Mouse (Mus musculus) hindbrain, embryonic 16.5 days (tissue): Measurements from ENCODE around the gene Megf9. TPM values are rescaled to one million over a fixed set of nuclear protein-coding genes. Genes with fewer than 3 reads are reported as not detected.

Source experiments
- ATAC-seq: fragments of 200-750 bp; cut with Nextera tagmentation; 2 replicates; pipeline ENCODE4 v1.8.0; 2017; ENCODE audit warnings: moderate TSS enrichment, moderate library complexity
- H3K27ac ChIP-seq: fragments of 300-500 bp; sonication (generic); 2 replicates; pipeline ENCODE4 v1.5.1; 2014; ENCODE audit warnings: low read depth, mild to moderate bottlenecking, control low read depth, low read length, moderate library complexity
- H3K27me3 ChIP-seq: fragments of 300-500 bp; sonication (generic); replicated peaks from 2 replicates; pipeline ENCODE4 v1.6.1; 2014; ENCODE audit warnings: low read length; ENCODE audit not compliant: control insufficient read depth, insufficient read depth
- H3K36me3 ChIP-seq: fragments of 300-500 bp; sonication (generic); 2 replicates; pipeline ENCODE4 v1.6.1; 2014; ENCODE audit warnings: mild to moderate bottlenecking, low read length, moderate library complexity, mixed read lengths; ENCODE audit not compliant: control insufficient read depth, insufficient read depth
- H3K4me1 ChIP-seq: fragments of 300-500 bp; sonication (generic); 2 replicates; pipeline ENCODE4 v1.6.1; 2014; ENCODE audit warnings: low read depth, low read length; ENCODE audit not compliant: control insufficient read depth, insufficient read depth
- H3K4me2 ChIP-seq: fragments of 300-500 bp; sonication (generic); 2 replicates; pipeline ENCODE4 v1.6.1; 2014; ENCODE audit warnings: mild to moderate bottlenecking, low read length, control low read depth, moderate library complexity
- H3K4me3 ChIP-seq: fragments of 300-500 bp; sonication (generic); 2 replicates; pipeline ENCODE4 v1.5.1; 2014; ENCODE audit warnings: mild to moderate bottlenecking, low read length, control low read depth, moderate library complexity
- H3K9ac ChIP-seq: fragments of 300-500 bp; sonication (generic); 2 replicates; pipeline ENCODE4 v1.6.1; 2014; ENCODE audit warnings: low read depth, mild to moderate bottlenecking, control low read depth, low read length, moderate library complexity
- H3K9me3 ChIP-seq: fragments of 300-500 bp; sonication (generic); 2 replicates; pipeline ENCODE4 v1.6.1; 2014; ENCODE audit warnings: mild to moderate bottlenecking, low read length, moderate library complexity; ENCODE audit not compliant: control insufficient read depth
- WGBS: fragments of 180-500 bp; shearing (Covaris S2); extraction: QIAGEN DNeasy Blood & Tissue Kit; methylation state at CpG from one replicate; pipeline ENCODE4 v1.1.7; 2014; 5-methylcytosine and 5-hydroxymethylcytosine counted together
- polyA plus RNA-seq: library from polyadenylated mRNA; unstranded; fragments of >200 nt; fragmentation: Nextera tagmentation; extraction: Ambion mirVana; gene quantifications from 2 replicates; pipeline ENCODE4 v1.2.1, GENCODE M21; 2015

Gene Megf9
- polyA plus RNA-seq, 1 experiment from 2014 or later: 22.4 TPM

- 6% methylated on average over 2 of the region's 2 CpGs for WGBS
- ATAC-seq: peak; percentile 65; the same call in 1 of the 2 replicates
- Histone ChIP-seq H3K36me3 (no peaks in the 10 kb centered on the region), H3K4me1 (peaks cover 4% of the 10 kb centered on the region), H3K27ac (no peak overlapping the region), H3K4me2 (no peak overlapping the region), H3K9ac (no peak overlapping the region), H3K4me3 (no peak overlapping the region), H3K9me3 (no peaks in the 10 kb centered on the region), H3K27me3 (no peaks in the 10 kb centered on the region)
These were observed 25.2 kb downstream of the Megf9 start for GRCm38 (mm10) chr4:70509565-70509964.

GRCm38 (mm10) chr4:70508207-70508606 is 26.6 kb downstream of the Megf9 start:
- Histone ChIP-seq H3K9me3 (no peaks in the 10 kb centered on the region), H3K27me3 (no peaks in the 10 kb centered on the region), H3K4me1 (peaks cover 4% of the 10 kb centered on the region), H3K36me3 (no peaks in the 10 kb centered on the region), H3K27ac (no peak overlapping the region), H3K4me3 (no peak overlapping the region), H3K4me2 (no peak overlapping the region), H3K9ac (no peak overlapping the region)
- ATAC-seq: no peak
- 100% methylated on average over 1 of the region's 1 CpGs for WGBS

GRCm38 (mm10) chr4:70505951-70506350 is 28.8 kb downstream of the Megf9 start:
- Histone ChIP-seq H3K27ac (no peak overlapping the region), H3K27me3 (no peaks in the 10 kb centered on the region), H3K4me2 (no peak overlapping the region), H3K9me3 (no peaks in the 10 kb centered on the region), H3K4me3 (no peak overlapping the region), H3K36me3 (no peaks in the 10 kb centered on the region), H3K4me1 (peaks cover 4% of the 10 kb centered on the region), H3K9ac (no peak overlapping the region)
- no peak for ATAC-seq
- WGBS: 75% methylated on average over 3 of the region's 3 CpGs

GRCm38 (mm10) chr4:70503827-70504226 is 31.0 kb downstream of the Megf9 start:
- H3K27me3 ChIP-seq: no peaks in the 10 kb centered on the region
- no peak overlapping the region for H3K9ac ChIP-seq
- no peak overlapping the region for H3K4me3 ChIP-seq
- no peaks in the 10 kb centered on the region for H3K9me3 ChIP-seq
- H3K27ac ChIP-seq: no peak overlapping the region
- H3K4me1 ChIP-seq: no peaks in the 10 kb centered on the region
- no peaks in the 10 kb centered on the region for H3K36me3 ChIP-seq
- no peak for ATAC-seq
- 51% methylated on average over 1 of the region's 1 CpGs for WGBS
- H3K4me2 ChIP-seq: no peak overlapping the region

- Histone ChIP-seq H3K36me3 (no peaks in the 10 kb centered on the region), H3K4me3 (no peak overlapping the region), H3K4me1 (no peaks in the 10 kb centered on the region), H3K27me3 (no peaks in the 10 kb centered on the region), H3K9ac (no peak overlapping the region), H3K4me2 (no peak overlapping the region), H3K27ac (no peak overlapping the region), H3K9me3 (no peaks in the 10 kb centered on the region)
- ATAC-seq: peak; percentile 52
- 66% methylated on average over 3 of the region's 3 CpGs for WGBS
These were observed 35.5 kb downstream of the Megf9 start for GRCm38 (mm10) chr4:70499285-70499684.

GRCm38 (mm10) chr4:70496978-70497377 is 37.8 kb downstream of the Megf9 start:
- H3K9me3 ChIP-seq: no peaks in the 10 kb centered on the region
- H3K4me3 ChIP-seq: no peak overlapping the region
- H3K27me3 ChIP-seq: no peaks in the 10 kb centered on the region
- no peak overlapping the region for H3K9ac ChIP-seq
- 95% methylated on average over 1 of the region's 1 CpGs for WGBS
- H3K36me3 ChIP-seq: no peaks in the 10 kb centered on the region
- H3K4me1 ChIP-seq: no peaks in the 10 kb centered on the region
- no peak overlapping the region for H3K27ac ChIP-seq
- no peak overlapping the region for H3K4me2 ChIP-seq
- ATAC-seq: no peak

GRCm38 (mm10) chr4:70489792-70490191 is 45.0 kb downstream of the Megf9 start:
- Histone ChIP-seq H3K27ac (no peak overlapping the region), H3K4me3 (no peak overlapping the region), H3K9ac (no peak overlapping the region), H3K9me3 (no peaks in the 10 kb centered on the region), H3K27me3 (no peaks in the 10 kb centered on the region), H3K4me1 (no peaks in the 10 kb centered on the region), H3K4me2 (no peak overlapping the region), H3K36me3 (no peaks in the 10 kb centered on the region)
- ATAC-seq: no peak
- 92% methylated on average over 2 of the region's 2 CpGs for WGBS

- Histone ChIP-seq H3K27ac (no peak overlapping the region), H3K9ac (no peak overlapping the region), H3K27me3 (no peaks in the 10 kb centered on the region), H3K36me3 (no peaks in the 10 kb centered on the region), H3K4me1 (no peaks in the 10 kb centered on the region), H3K4me2 (no peak overlapping the region), H3K4me3 (no peak overlapping the region), H3K9me3 (no peaks in the 10 kb centered on the region)
- 75% methylated on average over 3 of the region's 3 CpGs for WGBS
- no peak for ATAC-seq
These were observed 46.4 kb downstream of the Megf9 start for GRCm38 (mm10) chr4:70488415-70488814.

- ATAC-seq: no peak
- 83% methylated on average over 2 of the region's 2 CpGs for WGBS
- Histone ChIP-seq H3K9ac (no peak overlapping the region), H3K4me1 (no peaks in the 10 kb centered on the region), H3K9me3 (no peaks in the 10 kb centered on the region), H3K36me3 (no peaks in the 10 kb centered on the region), H3K27me3 (no peaks in the 10 kb centered on the region), H3K4me3 (no peak overlapping the region), H3K4me2 (no peak overlapping the region), H3K27ac (no peak overlapping the region)
These were observed 50.7 kb downstream of the Megf9 start for GRCm38 (mm10) chr4:70484134-70484533.

- no peak for ATAC-seq
- Histone ChIP-seq H3K27me3 (no peaks in the 10 kb centered on the region), H3K9me3 (no peaks in the 10 kb centered on the region), H3K9ac (no peak overlapping the region), H3K4me1 (no peaks in the 10 kb centered on the region), H3K27ac (no peak overlapping the region), H3K4me2 (no peak overlapping the region), H3K36me3 (no peaks in the 10 kb centered on the region), H3K4me3 (no peak overlapping the region)
- WGBS: 78% methylated on average over 4 of the region's 4 CpGs
These were observed 52.9 kb downstream of the Megf9 start for GRCm38 (mm10) chr4:70481931-70482330.
